Mouse (Mus musculus) kidney, postnatal 0 days (tissue): ENCODE measurements at regions not wholly inside any gene's neighbourhood (a gene's known extent, or its start where the extent isn't known, plus 50 kb on each side); places are given as distances from the start of the nearest gene placed in this dataset.
"Not testable (repeated sequence)": the region's sequence is repeated elsewhere in the genome, so short reads cannot be mapped to it uniquely, and the experiment has no call there.

Source experiments
- ATAC-seq: fragments of 200-750 bp; cut with Nextera tagmentation; replicated peaks from 2 replicates; pipeline ENCODE4 v1.8.0; 2017; ENCODE audit warnings: low read depth, moderate number of reproducible peaks, moderate TSS enrichment, moderate library complexity; ENCODE audit not compliant: low FRiP score
- DNase-seq: peaks from one replicate; pipeline ENCODE4 v3.0.0-alpha.2; 2016; ENCODE audit warnings: low spot score
- H3K27ac ChIP-seq: fragments of 300-500 bp; sonication (generic); 2 replicates; pipeline ENCODE4 v1.5.1; 2014; ENCODE audit warnings: mild to moderate bottlenecking
- H3K27me3 ChIP-seq: fragments of 300-500 bp; sonication (generic); 2 replicates; pipeline ENCODE4 v1.6.1; 2014; ENCODE audit warnings: low read length, mixed read lengths; ENCODE audit not compliant: insufficient read depth
- H3K36me3 ChIP-seq: fragments of 300-500 bp; sonication (generic); 2 replicates; pipeline ENCODE4 v1.6.1; 2014; ENCODE audit warnings: low read length, mixed read lengths; ENCODE audit not compliant: insufficient read depth
- H3K4me1 ChIP-seq: fragments of 300-500 bp; sonication (generic); replicated peaks from 2 replicates; pipeline ENCODE4 v1.6.1; 2014; ENCODE audit warnings: antibody characterized with exemption, low read length, mixed read lengths; ENCODE audit not compliant: insufficient read depth
- H3K4me2 ChIP-seq: fragments of 300-500 bp; sonication (generic); 2 replicates; pipeline ENCODE4 v1.6.1; 2014; ENCODE audit warnings: mild to moderate bottlenecking, low read length, moderate library complexity, mixed read lengths
- H3K4me3 ChIP-seq: fragments of 300-500 bp; sonication (generic); replicated peaks from 2 replicates; pipeline ENCODE4 v1.5.1; 2014; ENCODE audit warnings: low read depth, low read length
- H3K9ac ChIP-seq: fragments of 300-500 bp; sonication (generic); 2 replicates; pipeline ENCODE4 v1.6.1; 2014; ENCODE audit warnings: low read depth, low read length
- H3K9me3 ChIP-seq: fragments of 300-500 bp; sonication (generic); replicated peaks from 2 replicates; pipeline ENCODE4 v1.6.1; 2016; ENCODE audit warnings: low read length, inconsistent platforms, mixed read lengths
- CTCF ChIP-seq: IDR thresholded peaks from 2 replicates; pipeline ENCODE4 v1.5.1; 2016; ENCODE audit warnings: antibody characterized with exemption, low read depth, mild to moderate bottlenecking, moderate library complexity
- WGBS: fragments of 180-500 bp; shearing (Covaris S2); extraction: QIAGEN DNeasy Blood & Tissue Kit; methylation state at CpG from one replicate; pipeline ENCODE4 v1.1.7; 2014; 5-methylcytosine and 5-hydroxymethylcytosine counted together

GRCm38 (mm10) chr1:181262496-181262895 is 50.7 kb upstream of the Wdr26 start:
- no peak overlapping the region for H3K27ac ChIP-seq
- ATAC-seq (no peak), DNase-seq (no peak)
- H3K4me2 ChIP-seq, result no peak overlapping the region
- no peak overlapping the region for H3K4me3 ChIP-seq
- no peaks in the 10 kb centered on the region for H3K27me3 ChIP-seq
- no peaks in the 10 kb centered on the region for H3K36me3 ChIP-seq
- TF ChIP-seq CTCF, result no peak
- H3K9me3 ChIP-seq, result no peaks in the 10 kb centered on the region
- H3K9ac ChIP-seq, result no peak overlapping the region
- 87% methylated on average over 3 of the region's 3 CpGs for WGBS
- no peaks in the 10 kb centered on the region; the same call in 1 of the 2 replicates for H3K4me1 ChIP-seq

- no peaks in the 10 kb centered on the region for H3K9me3 ChIP-seq
- ATAC-seq (no peak), DNase-seq (no peak)
- WGBS, result 90% methylated on average over 10 of the region's 10 CpGs
- no peaks in the 10 kb centered on the region for H3K27me3 ChIP-seq
- no peak overlapping the region for H3K4me2 ChIP-seq
- TF ChIP-seq CTCF, result no peak
- no peak overlapping the region for H3K4me3 ChIP-seq
- H3K36me3 ChIP-seq, result no peaks in the 10 kb centered on the region
- H3K9ac ChIP-seq, result no peak overlapping the region
- H3K4me1 ChIP-seq, result no peaks in the 10 kb centered on the region
- H3K27ac ChIP-seq, result no peak overlapping the region
Observed at GRCm38 (mm10) chr1:181263216-181263615, 51.4 kb upstream of the Wdr26 start.

- H3K4me1 ChIP-seq, DNase-seq, H3K9me3 ChIP-seq, H3K9ac ChIP-seq, H3K4me3 ChIP-seq, H3K27me3 ChIP-seq, H3K27ac ChIP-seq, ATAC-seq, H3K4me2 ChIP-seq, H3K36me3 ChIP-seq: not testable (repeated sequence)
- 96% methylated on average over 10 of the region's 15 CpGs for WGBS
Observed at GRCm38 (mm10) chr1:181270469-181270868, 58.7 kb upstream of the Wdr26 start.

GRCm38 (mm10) chr1:181271164-181271563 is 59.4 kb upstream of the Wdr26 start:
- no peak for TF ChIP-seq CTCF
- DNase-seq (no peak), ATAC-seq (no peak)
- Histone ChIP-seq H3K9ac (no peak overlapping the region), H3K27me3 (no peaks in the 10 kb centered on the region), H3K27ac (no peak overlapping the region), H3K9me3 (no peaks in the 10 kb centered on the region), H3K4me2 (no peak overlapping the region), H3K4me3 (no peak overlapping the region), H3K36me3 (no peaks in the 10 kb centered on the region), H3K4me1 (no peaks in the 10 kb centered on the region)
- 75% methylated on average over 5 of the region's 5 CpGs for WGBS

GRCm38 (mm10) chr1:181271821-181272220 is 60.0 kb upstream of the Wdr26 start:
- H3K9ac ChIP-seq, result no peak overlapping the region
- H3K27me3 ChIP-seq, result no peaks in the 10 kb centered on the region
- no peak overlapping the region; the same call in 1 of the 2 replicates for H3K27ac ChIP-seq
- no peak overlapping the region for H3K4me3 ChIP-seq
- DNase-seq (no peak), ATAC-seq (peak; percentile 49)
- no peaks in the 10 kb centered on the region for H3K9me3 ChIP-seq
- no peak for TF ChIP-seq CTCF
- 78% methylated on average over 6 of the region's 6 CpGs for WGBS
- H3K4me1 ChIP-seq, result no peaks in the 10 kb centered on the region
- H3K36me3 ChIP-seq, result no peaks in the 10 kb centered on the region
- no peak overlapping the region for H3K4me2 ChIP-seq

- Histone ChIP-seq H3K27ac (no peak overlapping the region), H3K4me2 (no peak overlapping the region), H3K27me3 (no peaks in the 10 kb centered on the region), H3K4me3 (no peak overlapping the region), H3K36me3 (no peaks in the 10 kb centered on the region), H3K4me1 (no peaks in the 10 kb centered on the region), H3K9me3 (no peaks in the 10 kb centered on the region), H3K9ac (no peak overlapping the region)
- ATAC-seq (peak; percentile 94), DNase-seq (peak; percentile 96)
- peak; percentile 88 for TF ChIP-seq CTCF
- 5% methylated on average over 20 of the region's 20 CpGs for WGBS
Observed at GRCm38 (mm10) chr1:181272622-181273296, 61.0 kb upstream of the Wdr26 start.
